Mouse (Mus musculus): ENCODE measurements around the gene Tmem263. TPM values are rescaled to one million over a fixed set of nuclear protein-coding genes. Genes with fewer than 3 reads are reported as not detected.

Gene Tmem263
- 10 to 100 TPM; 11.3 to 18.2 TPM for total RNA-seq (2021)
- long read RNA-seq, experiment 1, transcript Tmem263-201 (3 exons, 3,616 nt): major isoform, 11 of 13 reads
- long read RNA-seq, experiment 1, partial matches to known transcripts: 0 of 13 reads
- long read RNA-seq, experiment 1, other reads (novel, unspliced or antisense): 2 of 13 reads
- long read RNA-seq, experiment 2, transcript Tmem263-201 (3 exons, 3,616 nt): major isoform, 10 of 10 reads
- long read RNA-seq, experiment 2, partial matches to known transcripts: 0 of 10 reads
- long read RNA-seq, experiment 2, other reads (novel, unspliced or antisense): 0 of 10 reads

- intact Hi-C loops (cut with DNase I; ENCODE audit: low total_unique reads): no loop called here
- peak; percentile 92 for DNase-seq
Observed at GRCm38 (mm10) chr10:85102247-85103084, at the start of gene Tmem263, which contains the start of gene Fhl4. Tmem263 (plus strand) TSS chr10:85102627. Fhl4 (minus strand) TSS chr10:85102495.

- intact Hi-C loops (cut with DNase I; ENCODE audit: low total_unique reads): no loop called here
- DNase-seq: no peak
Observed at GRCm38 (mm10) chr10:85054876-85055275, 47.6 kb upstream of the Tmem263 start.

GRCm38 (mm10) chr10:85071605-85072152 lies 30.7 kb upstream of the Tmem263 start:
- intact Hi-C loops (cut with DNase I; ENCODE audit: low total_unique reads): no loop called here
- no peak for DNase-seq

- peak; percentile 25 for DNase-seq
- intact Hi-C loops (cut with DNase I; ENCODE audit: low total_unique reads): no loop called here
Observed at GRCm38 (mm10) chr10:85101841-85102240, 586 bp upstream of the Tmem263 start.

GRCm38 (mm10) chr10:85103085-85103885 lies 858 bp downstream of the Tmem263 start:
- DNase-seq: peak; percentile 22
- intact Hi-C loops (cut with DNase I; ENCODE audit: low total_unique reads): no loop called here

- no peak for DNase-seq
- intact Hi-C loops (cut with DNase I; ENCODE audit: low total_unique reads): no loop called here
Observed at GRCm38 (mm10) chr10:85114409-85114808, 12.0 kb downstream of the Tmem263 start.

GRCm38 (mm10) chr10:85125184-85125583 lies 22.8 kb downstream of the Tmem263 start:
- no peak for DNase-seq
- intact Hi-C loops (cut with DNase I; ENCODE audit: low total_unique reads): no loop called here

- intact Hi-C loops (cut with DNase I; ENCODE audit: low total_unique reads): no loop called here
- DNase-seq: peak; percentile 91
Observed at GRCm38 (mm10) chr10:85127395-85128287, 25.2 kb downstream of the Tmem263 start, which contains the start of gene Mterf2. Mterf2 (minus strand) TSS chr10:85128027.

GRCm38 (mm10) chr10:85128453-85128852 lies 26.0 kb downstream of the Tmem263 start:
- no peak for DNase-seq
- intact Hi-C loops (cut with DNase I; ENCODE audit: low total_unique reads): no loop called here

- intact Hi-C loops (cut with DNase I; ENCODE audit: low total_unique reads): no loop called here
- no peak for DNase-seq
Observed at GRCm38 (mm10) chr10:85136573-85136972, 34.1 kb downstream of the Tmem263 start.

- intact Hi-C loops (cut with DNase I; ENCODE audit: low total_unique reads): no loop called here
- no peak for DNase-seq
Observed at GRCm38 (mm10) chr10:85141465-85141864, 39.0 kb downstream of the Tmem263 start.

GRCm38 (mm10) chr10:85146282-85146681 lies 43.9 kb downstream of the Tmem263 start:
- intact Hi-C loops (cut with DNase I; ENCODE audit: low total_unique reads): no loop called here
- no peak for DNase-seq

GRCm38 (mm10) chr10:85149226-85149625 lies 46.8 kb downstream of the Tmem263 start:
- intact Hi-C loops (cut with DNase I; ENCODE audit: low total_unique reads): no loop called here
- no peak for DNase-seq

- peak; percentile 35 for DNase-seq
- intact Hi-C loops (cut with DNase I; ENCODE audit: low total_unique reads): no loop called here
Observed at GRCm38 (mm10) chr10:85154195-85154594, 51.8 kb downstream of the Tmem263 start.

- intact Hi-C loops (cut with DNase I; ENCODE audit: low total_unique reads): no loop called here
- no peak for DNase-seq
Observed at GRCm38 (mm10) chr10:85157451-85157850, 55.0 kb downstream of the Tmem263 start.

- DNase-seq: no peak
- intact Hi-C loops (cut with DNase I; ENCODE audit: low total_unique reads): no loop called here
Observed at GRCm38 (mm10) chr10:85159989-85160619, 57.7 kb downstream of the Tmem263 start.

- no peak for DNase-seq
- intact Hi-C loops (cut with DNase I; ENCODE audit: low total_unique reads): no loop called here
Observed at GRCm38 (mm10) chr10:85161745-85162351, 59.4 kb downstream of the Tmem263 start.

- intact Hi-C loops (cut with DNase I; ENCODE audit: low total_unique reads): no loop called here
- no peak for DNase-seq
Observed at GRCm38 (mm10) chr10:85164791-85165190, 62.4 kb downstream of the Tmem263 start.
